Mouse (Mus musculus): Measurements from ENCODE around the gene Obp2a.
"Not testable (repeated sequence)": the region's sequence is repeated elsewhere in the genome, so short reads cannot be mapped to it uniquely, and the experiment has no call there.

Obp2a gene

DNA sequence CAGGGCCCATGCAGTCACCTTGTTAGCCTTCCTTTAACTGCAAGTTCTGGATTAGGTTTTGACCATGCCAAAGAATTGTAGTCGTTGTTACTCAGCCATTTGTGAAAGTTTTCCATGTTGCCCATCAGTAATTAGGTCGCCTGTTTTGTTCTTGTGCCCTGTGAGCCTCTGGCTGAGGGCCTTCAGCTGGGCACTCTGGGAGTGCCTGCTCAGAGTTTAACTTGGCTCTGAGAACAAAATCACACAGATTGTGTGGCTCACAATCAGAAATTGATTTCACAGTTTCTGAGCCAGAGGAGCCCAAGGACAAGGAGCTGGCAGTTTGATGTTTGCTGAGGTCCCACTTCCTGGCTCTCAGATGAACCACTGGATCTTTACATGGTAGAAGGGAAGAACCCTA lies 9.9 kb downstream of the Obp2a start:
- not testable (repeated sequence) for DNase-seq (ENCODE audit: low spot score)

DNA sequence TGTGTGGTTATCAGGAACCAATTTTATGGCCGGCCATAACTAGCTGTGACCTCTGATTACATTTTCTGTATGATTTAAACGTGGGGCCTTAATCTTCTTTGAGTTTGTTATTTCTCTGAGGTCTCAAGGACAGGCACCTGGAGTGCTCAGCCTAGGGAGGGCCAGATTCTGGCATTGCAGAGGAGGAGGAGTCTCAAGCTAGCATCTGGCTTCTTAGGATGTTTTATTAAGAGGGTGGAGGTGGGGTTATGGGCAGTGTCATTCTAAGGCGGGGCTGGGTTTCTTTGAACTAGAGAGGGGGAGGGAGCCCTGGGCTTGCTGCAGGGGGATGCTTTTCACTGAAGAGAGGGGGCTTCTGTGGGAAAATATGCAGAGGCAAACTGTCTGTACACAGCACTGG lies 11.8 kb downstream of the Obp2a start:
- DNase-seq (ENCODE audit: low spot score), result not testable (repeated sequence)

DNA sequence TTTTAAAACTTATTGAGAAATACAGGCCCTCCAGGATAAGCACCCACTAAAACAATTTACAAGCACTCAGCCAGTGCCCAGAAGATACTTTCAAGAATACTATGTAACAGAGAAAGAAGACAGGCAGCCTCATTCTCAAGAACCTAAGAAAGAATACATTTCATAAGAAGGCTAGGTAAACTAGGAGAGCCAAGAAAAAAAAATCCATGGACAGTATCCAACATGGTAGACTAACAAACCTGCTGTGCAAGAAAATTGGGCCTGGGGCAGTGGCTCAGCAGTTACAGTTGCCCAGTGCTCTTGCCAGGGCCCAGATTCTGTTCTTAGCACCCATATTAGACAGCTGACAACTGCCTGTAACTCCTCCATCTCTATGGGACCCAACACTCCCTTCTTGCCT lies 17.4 kb downstream of the Obp2a start:
- DNase-seq (ENCODE audit: low spot score), result no peak

DNA sequence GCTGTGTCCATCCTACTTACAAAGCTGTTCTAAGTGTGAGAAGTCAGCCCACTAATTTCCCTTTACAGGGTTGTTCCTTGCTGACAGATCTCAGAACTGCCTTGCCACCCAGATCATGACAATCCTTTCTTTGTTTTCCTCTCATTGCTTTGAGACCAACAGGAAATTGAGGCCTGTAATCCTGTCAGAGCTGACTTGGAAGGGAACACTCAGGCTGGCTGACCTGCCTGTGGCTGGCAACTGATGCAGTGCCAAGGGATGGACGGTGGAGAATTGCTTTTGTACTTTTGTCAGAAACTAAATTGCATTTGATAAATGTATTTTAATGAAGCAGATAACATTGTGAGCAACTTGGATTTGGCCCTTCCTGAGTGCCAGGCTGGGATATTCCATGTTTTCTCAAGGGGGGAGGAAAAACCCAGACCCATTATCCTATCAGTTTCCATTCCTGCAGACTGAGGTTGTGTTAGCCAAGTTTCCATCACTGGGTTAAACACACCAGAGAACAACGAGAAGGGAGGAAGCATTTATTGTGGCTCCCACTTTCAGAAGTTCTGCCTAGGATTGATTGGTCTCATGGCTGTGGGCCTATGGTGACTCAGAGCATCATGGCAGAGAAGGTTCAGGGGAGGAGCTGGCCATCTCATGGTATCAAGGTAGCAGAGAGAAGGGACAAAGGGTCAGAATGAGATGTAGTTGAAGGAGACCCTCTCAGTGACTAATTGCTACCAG lies 33.5 kb downstream of the Obp2a start:
- DNase-seq (ENCODE audit: low spot score), result no peak

DNA sequence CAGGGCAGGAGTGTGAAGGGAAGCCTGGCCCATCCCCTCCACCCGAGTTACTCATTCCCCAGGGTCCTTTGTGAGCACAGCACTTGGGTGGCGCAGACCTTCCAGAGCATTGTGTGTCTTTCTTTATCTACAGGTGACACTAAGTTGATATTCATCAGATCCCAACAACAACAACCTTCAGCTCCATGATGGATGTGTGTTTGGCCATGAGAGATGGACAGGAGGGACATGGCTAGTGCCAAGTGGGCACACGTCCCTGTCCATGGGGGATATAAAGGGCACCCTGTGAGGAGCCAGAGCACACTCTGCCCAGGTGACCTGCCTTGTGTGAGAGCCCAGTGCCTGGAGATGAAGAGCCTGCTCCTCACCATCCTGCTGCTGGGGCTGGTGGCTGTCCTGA lies 36.9 kb downstream of the Obp2a start, which contains the start of gene Obp2b:
Obp2b (plus strand) TSS at position 301 of the 400 bp plus-strand sequence.
- DNase-seq (ENCODE audit: low spot score), result not testable (repeated sequence)

DNA sequence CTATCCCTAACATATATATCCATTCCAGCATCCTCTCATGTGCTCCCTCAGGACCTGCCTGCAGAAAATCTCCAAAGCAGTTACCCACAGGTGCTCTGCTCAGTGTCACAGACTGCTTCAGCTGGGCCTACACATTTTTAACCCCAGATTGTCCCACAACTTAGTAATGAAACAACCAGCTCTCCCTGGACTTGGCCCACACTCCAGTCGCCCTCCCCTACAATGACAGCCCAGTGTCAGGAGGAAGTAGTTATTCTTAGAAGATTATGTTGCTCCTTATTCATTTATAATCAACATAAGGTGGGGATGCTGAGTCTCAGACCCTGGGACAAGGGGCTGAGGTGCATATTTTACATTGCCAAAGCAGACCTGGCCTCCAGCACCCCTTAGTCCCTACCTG lies 41.8 kb downstream of the Obp2a start:
- DNase-seq (ENCODE audit: low spot score), result no peak
